Mouse (Mus musculus): Measurements from ENCODE around the gene Ttc34. TPM values are rescaled to one million over a fixed set of nuclear protein-coding genes. Genes with fewer than 3 reads are reported as not detected.
A peak's percentile ranks its signal among the peaks of the same experiment; 100 is the strongest.

The Ttc34 gene
- 0.85 and 1.5 TPM in 2 replicates for polyA plus RNA-seq (2014; fragmentation: Nextera tagmentation; extraction: Ambion mirVana)

DNA sequence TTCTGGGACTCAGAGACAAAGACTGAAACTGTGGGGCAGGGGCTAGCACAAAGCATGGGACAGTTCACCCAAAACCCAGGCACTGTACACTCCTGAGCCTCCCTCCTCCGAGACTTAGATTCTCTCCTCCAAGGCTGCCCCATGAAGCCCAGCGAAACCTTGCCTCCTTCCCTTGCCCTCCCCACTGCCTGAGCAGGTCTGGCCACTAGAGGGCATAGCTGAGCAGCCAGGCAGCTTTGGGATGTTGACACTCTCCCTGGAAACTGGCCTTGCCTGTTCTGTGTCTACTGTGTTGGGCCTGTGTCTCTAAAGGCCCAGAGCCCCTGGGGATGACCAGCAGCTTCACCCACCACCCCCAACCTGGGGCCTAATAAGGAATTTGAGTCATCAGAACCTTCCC is at the start of gene Ttc34:
Gene Ttc34, plus strand, starts transcription at position 290 of the 400 bp plus-strand sequence.
- no peaks in the 10 kb centered on the region for H3K36me3 ChIP-seq (ENCODE audit: control insufficient read depth, insufficient read depth, low read length)
- no peak within 1 kb of the TSS for H3K27ac ChIP-seq (ENCODE audit: low read depth, low read length)
- H3K9ac ChIP-seq (ENCODE audit: low read length), result no peak within 1 kb of the TSS
- ATAC-seq (no peak), DNase-seq (ENCODE audit: low spot score) (no peak)
- 53% methylated on average over 2 of the region's 2 CpGs for WGBS
- peaks cover 40% of the 10 kb centered on the region for H3K27me3 ChIP-seq (replicated peaks; ENCODE audit: control insufficient read depth, insufficient read depth, low read length)
- no peaks in the 10 kb centered on the region for H3K9me3 ChIP-seq (replicated peaks; ENCODE audit: control insufficient read depth, low read length)
- no peak within 1 kb of the TSS for H3K4me2 ChIP-seq (ENCODE audit: low read length)
- no peak within 1 kb of the TSS for H3K4me3 ChIP-seq (ENCODE audit: low read depth, low read length)
- no peaks in the 10 kb centered on the region; the same call in 1 of the 2 replicates for H3K4me1 ChIP-seq (ENCODE audit: control insufficient read depth, insufficient read depth, low read length)

- WGBS, result 77% methylated on average over 13 of the region's 13 CpGs
- Histone ChIP-seq H3K9me3 (replicated peaks; ENCODE audit: control insufficient read depth, low read length) (no peaks in the 10 kb centered on the region), H3K9ac (ENCODE audit: low read length) (no peak overlapping the region), H3K4me1 (ENCODE audit: control insufficient read depth, insufficient read depth, low read length) (no peaks in the 10 kb centered on the region), H3K4me3 (ENCODE audit: low read depth, low read length) (no peak overlapping the region), H3K27ac (ENCODE audit: low read depth, low read length) (no peak overlapping the region), H3K4me2 (ENCODE audit: low read length) (no peak overlapping the region), H3K36me3 (ENCODE audit: control insufficient read depth, insufficient read depth, low read length) (no peaks in the 10 kb centered on the region), H3K27me3 (replicated peaks; ENCODE audit: control insufficient read depth, insufficient read depth, low read length) (no peaks in the 10 kb centered on the region)
- DNase-seq (ENCODE audit: low spot score) (no peak), ATAC-seq (no peak)
These were observed 49.1 kb upstream of the Ttc34 start for GRCm38 (mm10) chr4:154787960-154788702.

DNA sequence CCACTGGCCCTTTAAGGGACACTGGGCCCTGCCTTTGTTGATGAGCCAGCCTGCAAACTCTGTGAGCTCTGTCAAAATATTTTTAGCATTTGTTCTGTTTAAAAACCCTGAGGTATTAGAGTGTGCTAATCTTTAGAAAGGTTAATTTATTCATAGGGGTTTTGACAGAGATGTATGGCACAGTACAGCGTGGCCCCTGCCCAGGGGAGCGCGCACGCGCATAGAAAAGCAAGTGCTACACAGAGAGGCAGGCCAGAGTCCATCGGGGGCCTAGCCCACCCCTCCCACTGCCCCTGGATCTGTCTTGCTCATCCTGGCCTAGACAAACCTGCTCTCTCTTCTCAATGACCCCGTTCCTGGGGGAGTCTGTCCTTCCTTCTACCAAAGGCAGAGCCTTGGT is 45.4 kb upstream of the Ttc34 start:
- WGBS, result 61% methylated on average over 7 of the region's 7 CpGs
- ATAC-seq, result no peak

GRCm38 (mm10) chr4:154793499-154793898 is 43.8 kb upstream of the Ttc34 start:
- no peak overlapping the region for H3K4me2 ChIP-seq (ENCODE audit: low read length)
- H3K36me3 ChIP-seq (ENCODE audit: control insufficient read depth, insufficient read depth, low read length), result no peaks in the 10 kb centered on the region
- no peaks in the 10 kb centered on the region for H3K4me1 ChIP-seq (ENCODE audit: control insufficient read depth, insufficient read depth, low read length)
- no peaks in the 10 kb centered on the region for H3K9me3 ChIP-seq (replicated peaks; ENCODE audit: control insufficient read depth, low read length)
- no peak overlapping the region for H3K4me3 ChIP-seq (ENCODE audit: low read depth, low read length)
- no peak for ATAC-seq
- H3K27ac ChIP-seq (ENCODE audit: low read depth, low read length), result no peak overlapping the region
- H3K9ac ChIP-seq (ENCODE audit: low read length), result no peak overlapping the region
- no peak for DNase-seq (ENCODE audit: low spot score)
- WGBS, result 86% methylated on average over 7 of the region's 7 CpGs
- H3K27me3 ChIP-seq (replicated peaks; ENCODE audit: control insufficient read depth, insufficient read depth, low read length), result no peaks in the 10 kb centered on the region

More for the DNA sequence above, 45.4 kb upstream of the Ttc34 start:
- Histone ChIP-seq H3K4me2 (ENCODE audit: low read length) (no peak overlapping the region), H3K4me1 (ENCODE audit: control insufficient read depth, insufficient read depth, low read length) (no peaks in the 10 kb centered on the region), H3K4me3 (ENCODE audit: low read depth, low read length) (no peak overlapping the region), H3K9ac (ENCODE audit: low read length) (no peak overlapping the region), H3K9me3 (replicated peaks; ENCODE audit: control insufficient read depth, low read length) (no peaks in the 10 kb centered on the region), H3K27me3 (replicated peaks; ENCODE audit: control insufficient read depth, insufficient read depth, low read length) (no peaks in the 10 kb centered on the region), H3K27ac (ENCODE audit: low read depth, low read length) (no peak overlapping the region), H3K36me3 (ENCODE audit: control insufficient read depth, insufficient read depth, low read length) (no peaks in the 10 kb centered on the region)
- no peak for DNase-seq (ENCODE audit: low spot score)

- Histone ChIP-seq H3K36me3 (ENCODE audit: control insufficient read depth, insufficient read depth, low read length) (no peaks in the 10 kb centered on the region), H3K27ac (ENCODE audit: low read depth, low read length) (no peak overlapping the region), H3K4me2 (ENCODE audit: low read length) (no peak overlapping the region), H3K9ac (ENCODE audit: low read length) (no peak overlapping the region), H3K4me3 (ENCODE audit: low read depth, low read length) (no peak overlapping the region), H3K4me1 (ENCODE audit: control insufficient read depth, insufficient read depth, low read length) (peaks cover 3% of the 10 kb centered on the region; the same call in 1 of the 2 replicates), H3K9me3 (replicated peaks; ENCODE audit: control insufficient read depth, low read length) (no peaks in the 10 kb centered on the region), H3K27me3 (replicated peaks; ENCODE audit: control insufficient read depth, insufficient read depth, low read length) (no peaks in the 10 kb centered on the region; the same call in 1 of the 2 replicates)
- WGBS, result 5% methylated on average over 4 of the region's 4 CpGs
- ATAC-seq (no peak), DNase-seq (ENCODE audit: low spot score) (peak; percentile 83)
These were observed 39.4 kb upstream of the Ttc34 start for GRCm38 (mm10) chr4:154797834-154798233.

GRCm38 (mm10) chr4:154800543-154800942 is 36.7 kb upstream of the Ttc34 start:
- Histone ChIP-seq H3K27me3 (replicated peaks; ENCODE audit: control insufficient read depth, insufficient read depth, low read length) (no peaks in the 10 kb centered on the region; the same call in 1 of the 2 replicates), H3K9ac (ENCODE audit: low read length) (no peak overlapping the region), H3K4me1 (ENCODE audit: control insufficient read depth, insufficient read depth, low read length) (peaks cover 3% of the 10 kb centered on the region; the same call in 1 of the 2 replicates), H3K36me3 (ENCODE audit: control insufficient read depth, insufficient read depth, low read length) (no peaks in the 10 kb centered on the region), H3K27ac (ENCODE audit: low read depth, low read length) (no peak overlapping the region), H3K9me3 (replicated peaks; ENCODE audit: control insufficient read depth, low read length) (no peaks in the 10 kb centered on the region), H3K4me2 (ENCODE audit: low read length) (no peak overlapping the region), H3K4me3 (ENCODE audit: low read depth, low read length) (no peak overlapping the region)
- WGBS, result 21% methylated on average over 5 of the region's 5 CpGs
- ATAC-seq, result no peak; the same call in 1 of the 2 replicates
- DNase-seq (ENCODE audit: low spot score), result peak; percentile 36

DNA sequence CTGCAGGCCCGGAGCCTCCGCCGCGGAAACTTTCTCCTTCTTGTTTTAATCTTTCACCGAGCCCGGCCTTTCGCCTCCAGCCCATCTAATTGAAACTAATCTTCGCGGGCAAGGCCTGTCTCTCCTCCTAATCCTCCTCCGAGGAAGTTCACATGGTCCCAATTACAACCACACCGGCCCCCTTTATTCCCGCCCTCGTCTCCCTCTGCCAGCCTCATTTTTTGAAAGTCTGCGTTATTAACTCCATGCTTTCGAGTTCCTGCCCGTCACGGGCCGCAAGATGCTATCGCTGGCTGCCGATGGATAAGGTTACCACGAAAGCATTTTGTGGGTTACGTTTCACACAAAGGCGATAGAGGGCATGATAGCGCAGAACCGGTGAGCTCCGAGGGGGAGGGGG is 35.0 kb upstream of the Ttc34 start:
- Histone ChIP-seq H3K4me1 (ENCODE audit: control insufficient read depth, insufficient read depth, low read length) (peaks cover 3% of the 10 kb centered on the region; the same call in 1 of the 2 replicates), H3K9me3 (replicated peaks; ENCODE audit: control insufficient read depth, low read length) (no peaks in the 10 kb centered on the region), H3K36me3 (ENCODE audit: control insufficient read depth, insufficient read depth, low read length) (no peaks in the 10 kb centered on the region), H3K4me2 (ENCODE audit: low read length) (peak overlapping the region; percentile 37), H3K27me3 (replicated peaks; ENCODE audit: control insufficient read depth, insufficient read depth, low read length) (no peaks in the 10 kb centered on the region; the same call in 1 of the 2 replicates), H3K27ac (ENCODE audit: low read depth, low read length) (no peak overlapping the region), H3K9ac (ENCODE audit: low read length) (peak overlapping the region; percentile 25), H3K4me3 (ENCODE audit: low read depth, low read length) (no peak overlapping the region)
- DNase-seq (ENCODE audit: low spot score) (no peak), ATAC-seq (no peak)
- 3% methylated on average over 26 of the region's 26 CpGs for WGBS

DNA sequence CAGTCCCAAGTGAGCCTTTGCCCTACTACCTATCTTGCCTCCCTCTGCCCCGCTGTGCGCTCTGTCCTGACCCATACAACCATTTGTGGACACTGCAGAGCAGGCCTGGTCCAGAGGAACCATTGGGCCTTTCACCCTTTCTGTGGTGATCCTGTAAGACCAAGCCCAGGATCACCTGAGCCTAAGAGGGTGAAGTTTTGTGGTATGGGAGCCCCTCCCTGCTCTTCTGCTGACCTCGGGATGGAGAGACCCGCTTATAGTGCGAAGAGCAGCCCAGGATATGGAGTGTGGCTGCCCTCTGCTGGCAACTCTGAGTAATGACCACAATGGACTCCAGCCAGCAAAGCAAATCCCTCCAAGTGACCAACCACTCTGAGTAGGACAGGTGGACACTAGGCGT is 11.6 kb upstream of the Ttc34 start:
- 33% methylated on average over 6 of the region's 6 CpGs for WGBS
- ATAC-seq, result peak; percentile 44; the same call in 1 of the 2 replicates
- no peak overlapping the region for H3K27ac ChIP-seq (ENCODE audit: low read depth, low read length)
- H3K9me3 ChIP-seq (replicated peaks; ENCODE audit: control insufficient read depth, low read length), result no peaks in the 10 kb centered on the region
- no peaks in the 10 kb centered on the region for H3K36me3 ChIP-seq (ENCODE audit: control insufficient read depth, insufficient read depth, low read length)
- H3K4me3 ChIP-seq (ENCODE audit: low read depth, low read length), result no peak overlapping the region
- no peak overlapping the region for H3K9ac ChIP-seq (ENCODE audit: low read length)
- H3K27me3 ChIP-seq (replicated peaks; ENCODE audit: control insufficient read depth, insufficient read depth, low read length), result peaks cover 9% of the 10 kb centered on the region; the same call in 1 of the 2 replicates
- H3K4me2 ChIP-seq (ENCODE audit: low read length), result no peak overlapping the region
- peak; percentile 75 for DNase-seq (ENCODE audit: low spot score)
- no peaks in the 10 kb centered on the region for H3K4me1 ChIP-seq (ENCODE audit: control insufficient read depth, insufficient read depth, low read length)

- H3K4me2 ChIP-seq (ENCODE audit: low read length), result no peak overlapping the region
- H3K9me3 ChIP-seq (replicated peaks; ENCODE audit: control insufficient read depth, low read length), result no peaks in the 10 kb centered on the region
- H3K27me3 ChIP-seq (replicated peaks; ENCODE audit: control insufficient read depth, insufficient read depth, low read length), result peaks cover 15% of the 10 kb centered on the region
- H3K4me3 ChIP-seq (ENCODE audit: low read depth, low read length), result no peak overlapping the region
- H3K4me1 ChIP-seq (ENCODE audit: control insufficient read depth, insufficient read depth, low read length), result no peaks in the 10 kb centered on the region
- no peaks in the 10 kb centered on the region for H3K36me3 ChIP-seq (ENCODE audit: control insufficient read depth, insufficient read depth, low read length)
- no peak for DNase-seq (ENCODE audit: low spot score)
- no peak overlapping the region for H3K9ac ChIP-seq (ENCODE audit: low read length)
- no peak for ATAC-seq
- WGBS, result 51% methylated on average over 7 of the region's 7 CpGs
- no peak overlapping the region for H3K27ac ChIP-seq (ENCODE audit: low read depth, low read length)
These were observed 11.0 kb upstream of the Ttc34 start for GRCm38 (mm10) chr4:154826224-154826623.

All from forebrain, embryonic 14.5 days (tissue).